Mouse (Mus musculus): Measurements from ENCODE around the gene Lrrc66. TPM values are rescaled to one million over a fixed set of nuclear protein-coding genes. Genes with fewer than 3 reads are reported as not detected.

The Lrrc66 gene
- polyA plus RNA-seq, 1 experiment from 2014 or later = not detected

Other genes starting within 250 kb of the Lrrc66 start
- 0.20 TPM in 1 of 2 replicates, not detected in the other for gene Cwh43, start 226.5 kb downstream of the Lrrc66 start, polyA plus RNA-seq (2016; fragmentation: Nextera tagmentation; extraction: Ambion mirVana)
- 58.4 and 62.2 TPM in 2 replicates for gene Dcun1d4, start 151.5 kb downstream of the Lrrc66 start, polyA plus RNA-seq (2016; fragmentation: Nextera tagmentation; extraction: Ambion mirVana)
- 22.5 and 23.4 TPM in 2 replicates for gene Sgcb, start 15.3 kb upstream of the Lrrc66 start, polyA plus RNA-seq (2016; fragmentation: Nextera tagmentation; extraction: Ambion mirVana)
- 0.13 and 0.14 TPM in 2 replicates for gene Spata18, start 18.9 kb upstream of the Lrrc66 start, polyA plus RNA-seq (2016; fragmentation: Nextera tagmentation; extraction: Ambion mirVana)

All from midbrain, embryonic 12.5 days (tissue).